Mouse (Mus musculus): ENCODE data around the gene Npnt.

Npnt gene

GRCm38 (mm10) chr3:132855458-132856212 lies 94.5 kb downstream of the Npnt start:
- no peak for DNase-seq (ENCODE audit: low spot score in 2 of 2)

- DNase-seq (ENCODE audit: low spot score in 2 of 2): no peak
These were observed 95.8 kb downstream of the Npnt start for GRCm38 (mm10) chr3:132854271-132854670.

GRCm38 (mm10) chr3:132851841-132852728 lies 98.0 kb downstream of the Npnt start:
- DNase-seq (ENCODE audit: low spot score in 2 of 2): peak; percentile 36 to 41

- no peak for DNase-seq (ENCODE audit: low spot score in 2 of 2)
These were observed 98.7 kb downstream of the Npnt start for GRCm38 (mm10) chr3:132851417-132851816.

GRCm38 (mm10) chr3:132850431-132850830 lies 99.7 kb downstream of the Npnt start:
- no peak for DNase-seq (ENCODE audit: low spot score in 2 of 2)

GRCm38 (mm10) chr3:132849669-132850068 lies 100.4 kb downstream of the Npnt start:
- no peak for DNase-seq (ENCODE audit: low spot score in 2 of 2)

GRCm38 (mm10) chr3:132842676-132843075 lies 107.4 kb downstream of the Npnt start:
- no peak for DNase-seq (ENCODE audit: low spot score in 2 of 2)

GRCm38 (mm10) chr3:132839516-132839915 lies 110.6 kb downstream of the Npnt start:
- DNase-seq (ENCODE audit: low spot score in 2 of 2): no peak

- DNase-seq (ENCODE audit: low spot score in 2 of 2): no peak
These were observed 111.3 kb downstream of the Npnt start for GRCm38 (mm10) chr3:132838656-132839417.

GRCm38 (mm10) chr3:132837134-132837533 lies 113.0 kb downstream of the Npnt start:
- no peak for DNase-seq (ENCODE audit: low spot score in 2 of 2)

GRCm38 (mm10) chr3:132835118-132835794 lies 114.8 kb downstream of the Npnt start:
- no peak for DNase-seq (ENCODE audit: low spot score in 2 of 2)

Measured in right cerebral cortex, postnatal 10 days (tissue).